Mouse (Mus musculus) forebrain, postnatal 0 days (tissue): ENCODE data around the gene Sele. TPM values are rescaled to one million over a fixed set of nuclear protein-coding genes. Genes with fewer than 3 reads are reported as not detected.

Experiments
- ATAC-seq: fragments of 200-750 bp; cut with Nextera tagmentation; 2 replicates; pipeline ENCODE4 v1.8.0; 2017; ENCODE audit warnings: mild to moderate bottlenecking, moderate library complexity
- DNase-seq: peaks from one replicate; pipeline ENCODE4 v3.0.0-alpha.2; 2015
- H3K27ac ChIP-seq: fragments of 300-500 bp; sonication (generic); 2 replicates; pipeline ENCODE4 v1.5.1; 2014; ENCODE audit warnings: low read depth, mild to moderate bottlenecking, antibody characterized with exemption, low read length, moderate library complexity, mixed read lengths
- H3K27me3 ChIP-seq: fragments of 300-500 bp; sonication (generic); 2 replicates; pipeline ENCODE4 v1.6.1; 2014; ENCODE audit warnings: mild to moderate bottlenecking, low read length, mixed read lengths; ENCODE audit not compliant: insufficient read depth
- H3K36me3 ChIP-seq: fragments of 300-500 bp; sonication (generic); 2 replicates; pipeline ENCODE4 v1.6.1; 2014; ENCODE audit warnings: mild to moderate bottlenecking, moderate library complexity; ENCODE audit not compliant: insufficient read depth
- H3K4me1 ChIP-seq: fragments of 300-500 bp; sonication (generic); 2 replicates; pipeline ENCODE4 v1.6.1; 2014; ENCODE audit warnings: antibody characterized with exemption; ENCODE audit not compliant: insufficient read depth
- H3K4me2 ChIP-seq: fragments of 300-500 bp; sonication (generic); 2 replicates; pipeline ENCODE4 v1.6.1; 2014; ENCODE audit warnings: low read depth, mild to moderate bottlenecking, moderate library complexity
- H3K4me3 ChIP-seq: fragments of 300-500 bp; sonication (generic); 2 replicates; pipeline ENCODE4 v1.5.1; 2014; ENCODE audit warnings: low read depth, low read length, mixed read lengths
- H3K9ac ChIP-seq: fragments of 300-500 bp; sonication (generic); 2 replicates; pipeline ENCODE4 v1.6.1; 2014; ENCODE audit warnings: mild to moderate bottlenecking
- H3K9me3 ChIP-seq: fragments of 300-500 bp; sonication (generic); 2 replicates; pipeline ENCODE4 v1.6.1; 2016; ENCODE audit warnings: low read length
- CTCF ChIP-seq: sonication (generic); IDR thresholded peaks from 2 replicates; pipeline ENCODE4 v1.5.1; 2016; ENCODE audit warnings: antibody characterized with exemption, control low read depth, low read depth
- WGBS: fragments of 180-500 bp; shearing (Covaris S2); extraction: QIAGEN DNeasy Blood & Tissue Kit; methylation state at CpG from one replicate; pipeline ENCODE4 v1.1.7; 2014; 5-methylcytosine and 5-hydroxymethylcytosine counted together
- polyA plus RNA-seq: library from polyadenylated mRNA; unstranded; fragments of >200 nt; fragmentation: Nextera tagmentation; extraction: Ambion mirVana; gene quantifications from 2 replicates; pipeline ENCODE4 v1.2.1, GENCODE M21; 2015
- total RNA-seq: library from RNA; depleted of rRNA; stranded (reverse); fragments of >200 nt; gene quantifications from 2 replicates; pipeline ENCODE4 v1.2.3, GENCODE M21; 2014; rRNA removed

Sele gene
- total and polyA plus RNA-seq, 2 experiments from 2014 or later = not detected

DNA sequence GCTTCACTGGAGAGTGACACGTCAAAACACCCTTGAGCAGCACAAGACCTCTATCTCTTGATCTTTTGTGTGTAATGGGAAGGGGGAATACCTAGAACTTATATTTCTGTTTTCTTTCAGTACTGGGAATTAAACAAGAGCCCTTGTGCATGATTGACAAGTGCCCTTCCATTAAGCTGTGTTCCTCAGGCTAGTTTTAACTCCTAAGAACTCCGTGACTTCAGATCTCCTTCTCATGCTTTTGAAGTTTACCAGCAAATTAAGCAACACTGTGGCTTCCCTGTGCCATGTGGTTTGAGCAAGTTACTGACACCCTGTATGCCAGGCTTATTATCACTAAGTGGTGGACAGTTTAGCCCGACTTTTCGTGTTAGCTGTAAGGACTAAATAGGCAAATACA, 35.0 kb downstream of the Sele start:
- Histone ChIP-seq H3K4me2 (no peak overlapping the region), H3K9me3 (no peaks in the 10 kb centered on the region), H3K27ac (no peak overlapping the region), H3K36me3 (no peaks in the 10 kb centered on the region), H3K9ac (no peak overlapping the region), H3K4me1 (no peaks in the 10 kb centered on the region), H3K4me3 (no peak overlapping the region), H3K27me3 (no peaks in the 10 kb centered on the region)
- ATAC-seq = no peak
- no peak for DNase-seq
- no peak for TF ChIP-seq CTCF
- 94% methylated on average over 4 of the region's 4 CpGs for whole genome bisulfite sequencing

DNA sequence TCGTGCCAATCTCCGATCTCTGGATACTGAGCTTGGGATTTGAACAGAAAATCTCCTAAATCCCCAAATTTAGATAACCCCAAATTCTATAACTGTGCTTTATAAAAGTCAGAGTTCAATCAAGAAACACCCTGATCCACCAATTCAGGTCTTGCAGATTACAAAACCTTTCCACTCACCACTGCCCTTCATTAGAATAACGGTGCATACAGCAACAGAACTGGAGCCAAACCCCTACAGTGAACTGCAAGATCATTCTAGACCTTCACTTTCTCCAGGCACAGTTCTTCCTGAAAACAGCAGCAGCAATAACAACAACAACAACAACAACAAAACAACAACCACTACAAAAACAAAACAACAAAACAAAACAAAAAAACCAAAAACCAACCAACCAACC, 38.8 kb downstream of the Sele start:
- Histone ChIP-seq H3K27ac (no peak overlapping the region), H3K4me1 (no peaks in the 10 kb centered on the region), H3K9me3 (no peaks in the 10 kb centered on the region), H3K9ac (no peak overlapping the region), H3K4me3 (no peak overlapping the region), H3K27me3 (no peaks in the 10 kb centered on the region), H3K36me3 (no peaks in the 10 kb centered on the region), H3K4me2 (no peak overlapping the region)
- 82% methylated on average over 3 of the region's 3 CpGs for WGBS
- TF ChIP-seq CTCF = no peak
- DNase-seq = no peak
- ATAC-seq = no peak

DNA sequence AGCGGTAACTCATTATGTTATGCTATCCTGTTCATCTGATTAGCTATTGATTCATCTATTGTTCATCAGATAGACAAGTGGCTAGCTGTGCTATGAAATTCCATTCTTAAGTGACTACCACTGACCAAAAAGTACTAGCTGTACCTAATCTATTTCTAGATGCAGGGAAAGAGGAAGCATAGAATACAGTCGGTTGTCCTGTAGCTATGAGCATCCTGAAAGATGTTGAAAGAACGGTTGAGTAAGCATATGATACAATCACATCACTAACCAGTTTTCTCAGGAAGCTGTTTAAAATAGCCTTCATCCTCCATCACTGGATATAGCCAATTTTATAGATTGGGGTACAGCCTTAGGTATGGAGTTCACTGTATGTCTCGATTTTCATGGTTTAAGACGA, 39.8 kb downstream of the Sele start:
- H3K27me3 ChIP-seq = no peaks in the 10 kb centered on the region

DNA sequence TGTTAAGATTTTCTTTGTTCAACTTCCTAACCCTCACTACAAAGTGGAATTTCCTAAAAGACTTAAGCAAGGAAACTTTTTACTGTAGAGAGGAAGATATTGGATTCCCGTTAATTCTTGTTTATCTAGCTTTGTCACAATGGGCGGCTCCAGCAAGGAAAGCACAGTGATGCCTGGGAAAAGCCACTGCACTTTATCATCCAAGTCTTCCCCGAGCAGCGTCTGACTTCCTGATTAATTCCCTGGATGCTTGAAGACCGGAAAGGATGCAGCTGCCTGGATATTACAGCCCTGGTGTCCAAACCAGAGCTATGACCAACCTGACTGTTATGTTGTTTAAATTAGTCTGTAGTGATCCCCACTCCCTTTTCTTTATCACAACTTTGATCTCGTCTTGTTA, 48.7 kb downstream of the Sele start:
- DNase-seq (no peak), ATAC-seq (no peak)
- no peaks in the 10 kb centered on the region for H3K27me3 ChIP-seq
- H3K9ac ChIP-seq = no peak overlapping the region
- no peaks in the 10 kb centered on the region for H3K9me3 ChIP-seq
- H3K4me2 ChIP-seq = no peak overlapping the region
- TF ChIP-seq CTCF = no peak
- H3K4me1 ChIP-seq = no peaks in the 10 kb centered on the region
- H3K4me3 ChIP-seq = no peak overlapping the region
- WGBS = 80% methylated on average over 6 of the region's 6 CpGs
- no peaks in the 10 kb centered on the region for H3K36me3 ChIP-seq
- no peak overlapping the region for H3K27ac ChIP-seq

More for the DNA sequence above, 39.8 kb downstream of the Sele start:
- ATAC-seq (no peak), DNase-seq (no peak)
- Histone ChIP-seq H3K4me1 (no peaks in the 10 kb centered on the region), H3K27ac (no peak overlapping the region), H3K9me3 (no peaks in the 10 kb centered on the region), H3K4me3 (no peak overlapping the region), H3K4me2 (no peak overlapping the region), H3K9ac (no peak overlapping the region), H3K36me3 (no peaks in the 10 kb centered on the region)
- TF ChIP-seq CTCF = no peak
- WGBS = 95% methylated on average over 5 of the region's 5 CpGs

DNA sequence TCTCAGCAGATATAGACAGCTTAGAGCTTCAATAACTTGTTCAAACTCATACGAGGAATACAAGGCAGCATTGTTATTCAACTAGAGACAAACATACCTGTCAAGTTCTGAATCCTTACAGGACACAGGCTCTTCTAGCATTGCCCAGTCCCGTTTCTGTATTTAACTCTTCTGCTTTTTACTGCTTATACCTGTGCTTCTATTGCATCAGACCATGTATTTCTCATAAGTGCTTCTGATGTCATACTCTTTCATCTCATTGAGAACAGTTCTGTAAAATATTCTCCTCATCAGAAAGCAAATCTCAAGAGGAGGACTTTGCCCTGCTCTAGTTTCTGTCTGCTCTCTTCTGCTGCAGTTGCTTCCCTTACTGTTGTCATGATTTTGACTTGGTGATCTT, 49.9 kb downstream of the Sele start:
- H3K27me3 ChIP-seq = no peaks in the 10 kb centered on the region
- no peak for TF ChIP-seq CTCF
- H3K4me3 ChIP-seq = no peak overlapping the region
- no peak overlapping the region for H3K9ac ChIP-seq
- DNase-seq = no peak
- no peaks in the 10 kb centered on the region for H3K4me1 ChIP-seq
- ATAC-seq = no peak
- H3K4me2 ChIP-seq = no peak overlapping the region
- no peaks in the 10 kb centered on the region for H3K36me3 ChIP-seq
- 88% methylated on average over 2 of the region's 2 CpGs for WGBS
- H3K27ac ChIP-seq = no peak overlapping the region
- H3K9me3 ChIP-seq = no peaks in the 10 kb centered on the region

DNA sequence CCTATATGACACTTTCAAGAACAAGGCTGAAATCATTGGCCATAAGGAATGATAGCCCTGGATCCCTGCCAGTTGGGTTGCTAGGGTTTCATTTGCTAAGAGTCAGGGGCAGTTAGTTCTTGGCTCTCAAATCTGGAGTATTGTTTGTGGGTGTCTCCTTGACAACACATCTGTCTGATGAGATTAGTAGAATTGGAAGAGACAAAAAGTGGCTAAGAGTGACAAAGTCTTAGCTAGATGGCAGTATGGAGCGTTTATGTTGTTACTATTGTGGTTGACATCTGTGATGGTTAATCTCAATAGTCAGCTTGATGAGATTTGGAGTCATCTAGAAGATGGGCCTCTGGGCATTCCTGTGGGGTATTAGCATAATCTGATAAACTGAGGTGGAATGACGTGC, 50.3 kb downstream of the Sele start:
- DNase-seq (no peak), ATAC-seq (no peak)
- Histone ChIP-seq H3K27ac (no peak overlapping the region), H3K4me1 (no peaks in the 10 kb centered on the region), H3K4me3 (no peak overlapping the region), H3K4me2 (no peak overlapping the region), H3K9me3 (no peaks in the 10 kb centered on the region), H3K27me3 (no peaks in the 10 kb centered on the region), H3K9ac (no peak overlapping the region), H3K36me3 (no peaks in the 10 kb centered on the region)
- no peak for TF ChIP-seq CTCF
- WGBS = 75% methylated on average over 2 of the region's 2 CpGs

Other genes starting within 250 kb of the Sele start
- gene Scyl3, start 119.1 kb upstream of the Sele start, total RNA-seq = 17.1 and 29.6 TPM in 2 replicates
- 9.0 and 11.3 TPM in 2 replicates for gene Scyl3, start 119.1 kb upstream of the Sele start, polyA plus RNA-seq
- 4.9 and 5.0 TPM in 2 replicates for gene BC055324, start 53.4 kb upstream of the Sele start, total RNA-seq
- gene BC055324, start 53.4 kb upstream of the Sele start, polyA plus RNA-seq = 1.6 and 1.7 TPM in 2 replicates
- gene Mettl18, start 53.3 kb upstream of the Sele start, total RNA-seq = 4.9 and 9.5 TPM in 2 replicates
- gene Mettl18, start 53.3 kb upstream of the Sele start, polyA plus RNA-seq = 6.4 and 6.8 TPM in 2 replicates
- 0.14 and 0.15 TPM in 2 replicates for gene Sell, start 13.7 kb downstream of the Sele start, total RNA-seq
- gene Sell, start 13.7 kb downstream of the Sele start, polyA plus RNA-seq = 0.11 and 0.14 TPM in 2 replicates
- gene Selp, start 67.0 kb downstream of the Sele start, total RNA-seq = not detected in 2 replicates
- gene Selp, start 67.0 kb downstream of the Sele start, polyA plus RNA-seq = not detected in 2 replicates
- gene F5, start 103.6 kb downstream of the Sele start, total RNA-seq = 0.15 and 0.48 TPM in 2 replicates
- gene F5, start 103.6 kb downstream of the Sele start, polyA plus RNA-seq = 0.18 and 0.29 TPM in 2 replicates
- 11.3 and 16.6 TPM in 2 replicates for gene Slc19a2, start 200.8 kb downstream of the Sele start, total RNA-seq
- gene Slc19a2, start 200.8 kb downstream of the Sele start, polyA plus RNA-seq = 6.6 and 7.5 TPM in 2 replicates
- 20.1 and 21.2 TPM in 2 replicates for gene Ccdc181, start 227.4 kb downstream of the Sele start, total RNA-seq
- 24.2 and 28.1 TPM in 2 replicates for gene Ccdc181, start 227.4 kb downstream of the Sele start, polyA plus RNA-seq